Mouse (Mus musculus) thymus, postnatal 14 days (tissue): ENCODE results near the gene Copz2.
"Not testable (repeated sequence)": the region's sequence is repeated elsewhere in the genome, so short reads cannot be mapped to it uniquely, and the experiment has no call there.

Source experiments
- DNase-seq: peaks from one replicate; pipeline ENCODE4 v3.0.0; 2021

Gene Copz2

GRCm38 (mm10) chr11:96829403-96829812, 20.3 kb upstream of the Copz2 start:
- peak; percentile 78 for DNase-seq

GRCm38 (mm10) chr11:96829813-96830538, 19.7 kb upstream of the Copz2 start, which contains the start of gene Nfe2l1:
Nfe2l1 (minus strand) TSS chr11:96829968.
- peak; percentile 98 for DNase-seq

DNA sequence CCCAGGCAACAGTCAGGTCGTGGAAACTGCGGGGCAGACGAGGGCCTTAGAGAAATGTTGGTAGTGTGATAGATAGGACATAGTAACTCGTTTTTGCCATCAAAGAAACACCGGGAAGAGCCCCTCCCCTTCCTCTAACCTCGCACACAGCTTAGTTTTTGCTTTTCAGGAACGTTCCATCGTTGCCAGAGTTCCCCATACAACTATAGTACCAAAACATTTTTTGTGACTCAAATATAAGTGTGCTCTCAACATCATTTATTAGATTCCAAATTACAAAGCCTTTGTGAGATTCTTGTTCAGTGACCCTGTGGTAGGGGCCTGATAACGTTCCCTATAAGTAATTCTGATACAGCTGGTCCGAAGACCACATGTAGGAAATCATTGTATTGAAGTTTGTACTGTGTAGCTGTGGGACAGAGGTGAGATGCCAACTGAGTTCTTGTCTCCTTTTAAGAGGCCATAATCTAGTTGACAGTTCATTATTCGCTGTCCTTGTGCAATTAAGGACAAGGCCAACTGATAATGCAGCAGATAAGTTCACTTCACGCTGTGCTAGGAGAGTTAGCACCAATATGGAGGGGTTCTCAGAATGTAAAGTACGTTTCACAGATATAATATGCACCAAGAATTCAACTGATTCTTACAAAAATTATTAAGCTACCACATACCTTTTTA, 19.0 kb upstream of the Copz2 start:
- no peak for DNase-seq

DNA sequence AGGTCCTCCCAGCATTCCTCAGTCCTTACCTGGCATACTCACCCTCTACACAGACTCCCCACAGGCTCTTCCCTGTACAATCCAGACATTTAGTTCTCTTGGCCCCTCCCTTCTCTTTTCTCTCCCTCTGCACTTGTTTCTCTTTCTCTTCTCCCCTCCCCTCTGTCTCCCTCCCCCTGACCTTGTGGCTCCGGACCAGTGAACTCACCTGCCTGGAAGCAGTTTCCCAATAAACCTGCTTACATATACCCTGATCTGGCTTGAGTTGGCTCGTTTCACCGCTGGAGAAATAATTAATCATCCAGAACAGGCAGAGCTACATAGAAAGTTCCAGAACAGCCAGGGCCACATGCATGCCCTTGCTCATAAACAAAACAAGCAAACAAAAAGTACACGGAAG, 18.2 kb upstream of the Copz2 start:
- DNase-seq: no peak

- DNase-seq: no peak
Observed at GRCm38 (mm10) chr11:96832541-96832940, 17.1 kb upstream of the Copz2 start.

DNA sequence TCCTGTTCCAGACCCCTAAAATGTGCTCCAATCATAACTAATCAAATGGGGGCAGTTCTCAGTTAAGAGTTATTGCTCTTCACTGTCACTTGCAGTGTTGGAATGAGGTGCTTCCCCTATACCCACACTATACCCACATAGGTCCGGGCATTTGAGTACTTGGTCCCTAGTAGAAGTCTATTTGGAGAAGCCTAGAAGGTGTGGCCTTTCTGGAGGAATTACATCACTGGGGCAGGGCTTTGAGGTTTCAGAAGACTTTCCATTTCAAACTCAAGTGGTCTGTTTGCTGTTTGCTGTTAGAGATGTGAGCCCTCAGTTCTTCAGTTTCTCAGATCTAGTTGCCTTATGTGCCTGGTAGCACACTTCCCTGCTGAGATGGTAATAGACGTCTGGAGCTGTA, 16.7 kb upstream of the Copz2 start:
- DNase-seq: no peak

GRCm38 (mm10) chr11:96834127-96834526, 15.5 kb upstream of the Copz2 start:
- no peak for DNase-seq

- no peak for DNase-seq
Observed at GRCm38 (mm10) chr11:96837298-96837697, 12.4 kb upstream of the Copz2 start.

- no peak for DNase-seq
Observed at GRCm38 (mm10) chr11:96838341-96838740, 11.3 kb upstream of the Copz2 start.

- no peak for DNase-seq
Observed at GRCm38 (mm10) chr11:96839428-96839827, 10.2 kb upstream of the Copz2 start.

- DNase-seq: no peak
Observed at GRCm38 (mm10) chr11:96839877-96840276, 9.8 kb upstream of the Copz2 start.

- no peak for DNase-seq
Observed at GRCm38 (mm10) chr11:96840290-96840689, 9.4 kb upstream of the Copz2 start.

- DNase-seq: no peak
Observed at GRCm38 (mm10) chr11:96843627-96844026, 6.0 kb upstream of the Copz2 start.

GRCm38 (mm10) chr11:96847240-96847639, 2.4 kb upstream of the Copz2 start:
- no peak for DNase-seq

- no peak for DNase-seq
Observed at GRCm38 (mm10) chr11:96848694-96849093, 976 bp upstream of the Copz2 start.

- not testable (repeated sequence) for DNase-seq
Observed at GRCm38 (mm10) chr11:96849145-96849544, 525 bp upstream of the Copz2 start.

- DNase-seq: no peak
Observed at GRCm38 (mm10) chr11:96857446-96857845, 7.8 kb downstream of the Copz2 start.

DNA sequence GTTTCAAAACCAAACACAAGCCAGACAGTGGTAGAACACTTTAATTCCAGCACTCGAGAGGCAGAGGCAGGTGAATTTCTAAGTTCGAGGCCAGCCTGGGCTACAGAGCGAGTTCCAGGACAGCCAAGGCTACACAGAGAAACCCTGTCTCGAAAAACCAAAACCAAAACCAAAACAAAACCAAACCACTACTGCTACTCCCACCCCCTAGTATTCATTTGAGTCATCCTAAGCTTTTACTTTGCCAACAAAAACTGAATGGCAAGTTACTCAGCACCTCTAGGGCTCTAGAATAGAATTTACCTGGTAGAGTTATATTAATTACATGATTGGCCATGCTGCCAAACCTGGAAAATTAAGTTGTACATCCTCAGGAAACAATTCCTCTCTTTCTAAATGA, 10.0 kb downstream of the Copz2 start:
- no peak for DNase-seq

GRCm38 (mm10) chr11:96860564-96860963, 10.9 kb downstream of the Copz2 start:
- peak; percentile 72 for DNase-seq

DNA sequence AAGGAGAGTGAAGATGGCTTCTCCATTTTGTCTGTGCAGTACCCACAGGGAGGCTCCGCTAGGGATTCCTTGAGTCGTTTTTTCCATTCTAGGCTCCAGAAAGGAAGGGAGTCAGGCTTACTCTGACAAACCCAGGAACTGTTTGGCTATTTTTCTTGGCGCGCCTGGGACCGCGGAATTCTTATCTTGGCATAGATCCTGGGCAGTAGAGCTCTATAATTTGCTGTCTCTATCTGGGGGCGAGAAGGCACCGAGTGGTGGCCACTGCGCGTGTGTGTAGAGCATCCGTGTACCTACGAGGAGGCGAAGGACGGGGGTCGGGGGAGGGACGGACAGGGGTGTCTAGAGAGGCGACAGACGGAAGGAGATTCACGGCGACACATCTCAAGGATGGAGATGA, 11.8 kb downstream of the Copz2 start:
- no peak for DNase-seq

DNA sequence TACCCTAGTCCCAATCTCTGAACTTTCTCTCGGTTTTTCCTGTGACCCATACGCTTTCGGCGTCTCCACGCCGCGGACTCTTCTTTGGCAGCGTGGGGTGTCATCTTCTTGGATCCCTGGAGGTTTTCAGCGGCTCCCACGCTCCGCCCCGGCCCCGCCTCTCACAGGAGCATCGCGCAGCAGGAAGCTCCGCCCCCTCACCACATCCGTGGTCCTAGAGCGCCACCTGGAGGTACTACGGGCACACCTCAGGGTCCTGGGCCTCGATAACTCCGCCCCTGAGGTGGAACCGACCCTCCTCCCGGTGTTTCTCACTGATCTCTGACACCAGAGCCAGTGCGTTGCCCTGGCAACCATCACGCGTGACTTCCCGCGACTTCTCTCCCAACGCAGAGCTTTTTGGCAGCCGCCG, 12.2 kb downstream of the Copz2 start:
- DNase-seq: peak; percentile 96

DNA sequence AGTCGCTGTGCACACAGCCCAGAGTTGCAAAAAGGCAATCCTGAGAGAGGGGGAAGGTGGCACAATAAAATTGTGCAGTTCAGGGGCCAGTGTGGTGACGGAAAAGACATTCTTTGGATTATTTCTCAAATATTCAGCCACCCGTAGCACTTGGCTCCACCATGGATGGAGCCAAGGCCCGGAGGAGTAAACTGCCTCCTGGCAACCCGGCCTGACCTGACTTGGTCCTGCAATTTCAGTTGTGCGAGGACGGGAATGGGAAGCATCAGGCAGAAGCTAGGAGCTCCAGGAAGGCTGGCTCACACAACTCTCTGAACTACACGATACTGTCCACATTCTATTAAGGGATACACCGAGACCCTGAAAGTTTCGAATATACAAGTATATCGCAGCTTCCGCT, 12.9 kb downstream of the Copz2 start:
- no peak for DNase-seq

DNA sequence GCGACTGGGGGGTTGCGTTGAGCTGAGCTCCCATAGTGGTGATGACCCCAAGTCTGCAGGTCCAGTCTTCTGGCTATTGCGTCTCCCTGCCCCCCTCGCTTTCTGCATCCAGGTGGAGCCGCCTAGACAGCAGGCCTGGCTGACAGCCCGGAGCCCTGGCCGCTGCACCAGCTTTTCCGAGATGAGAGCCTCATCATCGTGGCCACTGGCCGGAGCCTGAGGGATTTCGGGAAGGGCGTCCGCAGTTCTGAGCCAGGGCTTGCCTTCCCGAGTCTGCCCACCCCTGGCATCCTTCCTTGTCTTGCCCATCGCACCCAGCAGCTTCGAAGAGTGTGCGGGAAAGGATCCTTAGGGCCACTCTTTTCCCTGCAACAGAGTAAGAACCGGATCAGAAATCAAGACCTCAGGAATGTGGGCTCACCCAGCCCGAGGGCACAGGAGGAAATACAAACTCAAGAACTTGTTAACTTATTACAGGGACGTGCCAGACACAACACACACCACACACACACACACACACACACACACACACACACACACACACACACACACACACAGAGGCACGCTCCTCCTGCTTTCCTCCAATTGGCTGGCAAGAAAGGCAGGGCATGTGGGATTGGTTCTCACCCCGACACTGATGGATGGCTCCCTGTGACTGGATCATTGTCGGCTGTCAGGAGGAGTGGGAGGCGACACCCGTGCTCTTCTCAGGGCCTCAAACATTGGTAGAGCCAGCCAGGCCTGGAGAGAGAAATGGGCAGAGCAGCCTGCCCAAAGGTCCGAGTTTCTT, 13.7 kb downstream of the Copz2 start:
- DNase-seq: no peak

- DNase-seq: peak; percentile 65
Observed at GRCm38 (mm10) chr11:96867149-96867548, 17.5 kb downstream of the Copz2 start.
